Mouse (Mus musculus): ENCODE data around the gene Gm36176. TPM values are rescaled to one million over a fixed set of nuclear protein-coding genes. Genes with fewer than 3 reads are reported as not detected.

Gm36176 gene
- polyA plus RNA-seq (2015; fragmentation: Nextera tagmentation; extraction: Ambion mirVana), result not detected in 2 replicates

GRCm38 (mm10) chr10:77846503-77846902, at the start of gene Gm36176:
Gene Gm36176, plus strand, starts transcription at chr10:77846803.

DNA sequence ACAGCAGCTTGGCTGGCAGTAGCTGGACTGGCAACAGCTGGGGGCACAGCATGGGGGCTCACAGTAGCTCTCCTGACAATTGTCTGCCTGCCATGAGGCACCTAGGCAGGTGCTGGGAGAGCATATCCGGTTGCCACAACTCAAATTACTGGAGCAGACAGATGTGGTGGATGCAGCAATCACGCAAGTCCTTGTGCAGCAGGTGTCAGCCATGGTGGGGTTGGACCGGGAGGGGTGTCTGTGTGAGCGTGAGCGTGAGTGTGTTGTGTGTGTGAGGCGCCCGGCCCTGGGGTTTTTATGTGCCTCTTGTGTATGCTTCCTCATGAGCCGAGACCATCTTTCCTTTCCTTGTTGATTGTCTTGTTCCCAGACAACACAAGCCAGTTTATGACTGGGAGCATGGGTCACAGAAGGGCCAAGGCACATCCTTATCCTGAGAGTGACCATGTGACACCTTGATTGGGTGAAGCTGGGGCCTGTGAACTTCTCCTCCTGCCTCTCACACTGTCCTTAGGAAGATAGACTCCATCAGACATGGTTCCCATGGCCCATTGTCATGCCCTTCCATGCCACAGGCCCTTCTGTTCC, 47.6 kb upstream of the Gm36176 start, which contains the start of gene Gm19668:
Gm19668 (minus strand) TSS at position 213 of the 588 bp plus-strand sequence.

GRCm38 (mm10) chr10:77811743-77812142, 34.9 kb upstream of the Gm36176 start, which contains the start of gene Gm9507:
Gene Gm9507, minus strand, starts transcription at chr10:77811843.

DNA sequence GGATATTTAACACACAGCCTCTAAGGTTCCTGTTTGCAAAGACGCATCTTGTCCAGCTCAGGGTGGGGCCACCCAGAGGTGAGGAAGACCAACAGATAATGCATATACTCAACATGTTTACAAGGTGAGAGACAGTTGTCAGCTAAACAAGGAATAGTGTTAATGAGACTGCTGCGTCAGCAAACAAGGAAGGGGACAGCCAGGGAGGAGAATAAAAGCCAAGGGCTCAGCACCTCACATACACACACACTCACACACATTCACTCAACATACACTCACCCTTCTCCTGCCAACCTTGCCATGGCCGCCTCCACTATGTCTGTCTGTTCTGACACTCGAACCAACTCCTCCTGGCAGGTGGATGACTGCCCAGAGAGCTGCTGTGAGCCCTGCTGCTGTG, 32.2 kb upstream of the Gm36176 start, which contains the start of gene Gm2696:
Gm2696 (plus strand) TSS at position 301 of the 400 bp plus-strand sequence.

GRCm38 (mm10) chr10:77826951-77827350, 19.7 kb upstream of the Gm36176 start, which contains the start of gene Krtap10-4:
Gene Krtap10-4, minus strand, starts transcription at chr10:77827095.

GRCm38 (mm10) chr10:77835647-77836046, 11.0 kb upstream of the Gm36176 start, which contains the start of gene Krtap10-10:
Gene Krtap10-10, plus strand, starts transcription at chr10:77835947.

DNA sequence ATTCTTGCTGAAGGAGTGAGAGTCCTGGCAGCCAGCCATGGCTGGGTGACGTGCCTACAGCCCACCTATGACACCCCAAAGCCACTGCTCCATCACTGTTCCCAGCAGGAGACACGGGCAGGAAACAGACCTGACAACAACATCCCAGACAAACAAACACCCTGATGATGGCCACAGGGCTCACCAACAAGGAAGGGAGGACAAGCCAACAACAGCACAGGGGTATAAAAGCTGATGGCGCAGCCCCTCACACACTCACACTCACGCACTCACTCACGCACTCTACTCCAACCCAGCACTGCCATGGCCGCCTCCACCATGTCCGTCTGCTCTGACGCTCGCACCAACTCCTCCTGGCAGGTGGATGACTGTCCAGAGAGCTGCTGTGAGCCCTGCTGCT, 6.0 kb downstream of the Gm36176 start, which contains the start of gene Gm10318:
Gm10318 (plus strand) TSS at position 301 of the 400 bp plus-strand sequence.

GRCm38 (mm10) chr10:77861675-77862074, 15.1 kb downstream of the Gm36176 start, which contains the start of gene Gm3285:
Gene Gm3285, plus strand, starts transcription at chr10:77861975.

Other genes with a start within 250 kb of the Gm36176 start
- gene Sumo3, start 240.7 kb upstream of the Gm36176 start, polyA plus RNA-seq (2015; fragmentation: Nextera tagmentation; extraction: Ambion mirVana), result 133 and 146 TPM in 2 replicates
- gene Gm49325, start 240.6 kb upstream of the Gm36176 start, polyA plus RNA-seq (2015; fragmentation: Nextera tagmentation; extraction: Ambion mirVana), result 5.2 and 11.3 TPM in 2 replicates
- gene Ube2g2, start 224.5 kb upstream of the Gm36176 start, polyA plus RNA-seq (2015; fragmentation: Nextera tagmentation; extraction: Ambion mirVana), result 112 and 114 TPM in 2 replicates
- 0.07 TPM in 1 of 2 replicates, not detected in the other for gene Tspear, start 160.2 kb upstream of the Gm36176 start, polyA plus RNA-seq (2015; fragmentation: Nextera tagmentation; extraction: Ambion mirVana)
- gene Gm19402, start 156.0 kb upstream of the Gm36176 start, polyA plus RNA-seq (2015; fragmentation: Nextera tagmentation; extraction: Ambion mirVana), result not detected in 2 replicates
- gene Gm9508, start 149.6 kb upstream of the Gm36176 start, polyA plus RNA-seq (2015; fragmentation: Nextera tagmentation; extraction: Ambion mirVana), result not detected in 2 replicates
- gene Gm10272, start 140.2 kb upstream of the Gm36176 start, polyA plus RNA-seq (2015; fragmentation: Nextera tagmentation; extraction: Ambion mirVana), result not detected in 2 replicates
- not detected in 2 replicates for gene Gm10024, start 135.3 kb upstream of the Gm36176 start, polyA plus RNA-seq (2015; fragmentation: Nextera tagmentation; extraction: Ambion mirVana)
- gene Gm10142, start 131.0 kb upstream of the Gm36176 start, polyA plus RNA-seq (2015; fragmentation: Nextera tagmentation; extraction: Ambion mirVana), result not detected in 2 replicates
- gene Krtap12-1, start 126.2 kb upstream of the Gm36176 start, polyA plus RNA-seq (2015; fragmentation: Nextera tagmentation; extraction: Ambion mirVana), result not detected in 2 replicates
- not detected in 2 replicates for gene Gm10100, start 120.3 kb upstream of the Gm36176 start, polyA plus RNA-seq (2015; fragmentation: Nextera tagmentation; extraction: Ambion mirVana)
- gene Gm18596, start 104.2 kb upstream of the Gm36176 start, polyA plus RNA-seq (2015; fragmentation: Nextera tagmentation; extraction: Ambion mirVana), result not detected in 2 replicates
- gene Gm9736, start 95.4 kb upstream of the Gm36176 start, polyA plus RNA-seq (2015; fragmentation: Nextera tagmentation; extraction: Ambion mirVana), result not detected in 2 replicates
- not detected in 2 replicates for gene Gm3233, start 87.1 kb upstream of the Gm36176 start, polyA plus RNA-seq (2015; fragmentation: Nextera tagmentation; extraction: Ambion mirVana)
- not detected in 2 replicates for gene Gm3238, start 75.5 kb upstream of the Gm36176 start, polyA plus RNA-seq (2015; fragmentation: Nextera tagmentation; extraction: Ambion mirVana)
- gene Gm7138, start 69.9 kb upstream of the Gm36176 start, polyA plus RNA-seq (2015; fragmentation: Nextera tagmentation; extraction: Ambion mirVana), result not detected in 2 replicates
- not detected in 2 replicates for gene Gm3250, start 64.3 kb upstream of the Gm36176 start, polyA plus RNA-seq (2015; fragmentation: Nextera tagmentation; extraction: Ambion mirVana)
- not detected in 2 replicates for gene Gm7137, start 58.6 kb upstream of the Gm36176 start, polyA plus RNA-seq (2015; fragmentation: Nextera tagmentation; extraction: Ambion mirVana)
- gene Gm9639, start 51.7 kb upstream of the Gm36176 start, polyA plus RNA-seq (2015; fragmentation: Nextera tagmentation; extraction: Ambion mirVana), result not detected in 2 replicates
- not detected in 2 replicates for gene Gm19668, start 47.7 kb upstream of the Gm36176 start, polyA plus RNA-seq (2015; fragmentation: Nextera tagmentation; extraction: Ambion mirVana)
- not detected in 2 replicates for gene Gm9507, start 35.0 kb upstream of the Gm36176 start, polyA plus RNA-seq (2015; fragmentation: Nextera tagmentation; extraction: Ambion mirVana)
- gene Gm2696, start 32.1 kb upstream of the Gm36176 start, polyA plus RNA-seq (2015; fragmentation: Nextera tagmentation; extraction: Ambion mirVana), result not detected in 2 replicates
- not detected in 2 replicates for gene Krtap10-4, start 19.7 kb upstream of the Gm36176 start, polyA plus RNA-seq (2015; fragmentation: Nextera tagmentation; extraction: Ambion mirVana)
- not detected in 2 replicates for gene Krtap10-10, start 10.9 kb upstream of the Gm36176 start, polyA plus RNA-seq (2015; fragmentation: Nextera tagmentation; extraction: Ambion mirVana)
- not detected in 2 replicates for gene Gm10318, start 6.1 kb downstream of the Gm36176 start, polyA plus RNA-seq (2015; fragmentation: Nextera tagmentation; extraction: Ambion mirVana)
- not detected in 2 replicates for gene Gm3285, start 15.2 kb downstream of the Gm36176 start, polyA plus RNA-seq (2015; fragmentation: Nextera tagmentation; extraction: Ambion mirVana)
- gene Lrrc3, start 55.7 kb downstream of the Gm36176 start, polyA plus RNA-seq (2015; fragmentation: Nextera tagmentation; extraction: Ambion mirVana), result 0.61 and 0.74 TPM in 2 replicates
- gene Trpm2, start 123.8 kb downstream of the Gm36176 start, polyA plus RNA-seq (2015; fragmentation: Nextera tagmentation; extraction: Ambion mirVana), result 0.33 and 0.35 TPM in 2 replicates
- gene 1810043G02Rik, start 131.7 kb downstream of the Gm36176 start, polyA plus RNA-seq (2015; fragmentation: Nextera tagmentation; extraction: Ambion mirVana), result 12.9 and 13.1 TPM in 2 replicates
- gene Pfkl, start 163.3 kb downstream of the Gm36176 start, polyA plus RNA-seq (2015; fragmentation: Nextera tagmentation; extraction: Ambion mirVana), result 13.1 and 19.4 TPM in 2 replicates
- 0.09 and 0.40 TPM in 2 replicates for gene Dnmt3l, start 195.1 kb downstream of the Gm36176 start, polyA plus RNA-seq (2015; fragmentation: Nextera tagmentation; extraction: Ambion mirVana)
- gene Aire, start 196.8 kb downstream of the Gm36176 start, polyA plus RNA-seq (2015; fragmentation: Nextera tagmentation; extraction: Ambion mirVana), result not detected in 2 replicates
- 2.6 and 2.9 TPM in 2 replicates for gene Icosl, start 222.5 kb downstream of the Gm36176 start, polyA plus RNA-seq (2015; fragmentation: Nextera tagmentation; extraction: Ambion mirVana)